Mouse (Mus musculus) left cerebral cortex, postnatal 4 days (tissue): Measurements from ENCODE around the gene Gm20388. TPM values are rescaled to one million over a fixed set of nuclear protein-coding genes. Genes with fewer than 3 reads are reported as not detected.
A peak's percentile ranks its signal among the peaks of the same experiment; 100 is the strongest.
"Not testable (repeated sequence)": the region's sequence is repeated elsewhere in the genome, so short reads cannot be mapped to it uniquely, and the experiment has no call there.

Experiments used
- DNase-seq: peaks from one replicate; pipeline ENCODE4 v3.0.0-alpha.2; 2022
- intact Hi-C: fragments of 180-260 bp; cut with DNase I; formaldehyde crosslinking; loops from one replicate; pipeline ENCODE4 v1.15.1; 2025
- total RNA-seq, 2 experiments: library from RNA; stranded (reverse); gene quantifications; 2 replicates each; pipeline ENCODE4 v1.2.3; 2021

Gm20388 gene
- total RNA-seq, 2 experiments from 2014 or later = 6.5 to 12.8 TPM

DNA sequence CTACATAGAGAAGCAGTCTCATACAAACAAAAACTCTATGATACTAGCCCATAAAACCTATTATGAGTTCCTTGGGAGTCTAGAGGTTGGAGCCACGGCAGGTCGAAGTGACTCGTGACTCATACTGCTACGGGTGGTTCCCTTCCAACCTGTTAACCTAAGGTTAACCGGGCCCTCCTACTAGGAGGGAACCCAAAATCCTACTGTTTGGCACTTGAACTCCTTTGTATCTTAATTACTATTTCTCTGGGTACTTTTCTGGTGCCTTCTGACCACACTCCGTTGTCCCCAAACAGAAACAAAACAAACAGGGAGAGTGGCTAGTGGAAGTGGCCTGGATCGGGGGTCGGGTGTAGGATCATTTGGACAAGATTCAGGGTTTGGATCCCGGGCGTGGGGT is 3301.2 kb downstream of the Gm20388 start:
- intact Hi-C loops = no loop called here

DNA sequence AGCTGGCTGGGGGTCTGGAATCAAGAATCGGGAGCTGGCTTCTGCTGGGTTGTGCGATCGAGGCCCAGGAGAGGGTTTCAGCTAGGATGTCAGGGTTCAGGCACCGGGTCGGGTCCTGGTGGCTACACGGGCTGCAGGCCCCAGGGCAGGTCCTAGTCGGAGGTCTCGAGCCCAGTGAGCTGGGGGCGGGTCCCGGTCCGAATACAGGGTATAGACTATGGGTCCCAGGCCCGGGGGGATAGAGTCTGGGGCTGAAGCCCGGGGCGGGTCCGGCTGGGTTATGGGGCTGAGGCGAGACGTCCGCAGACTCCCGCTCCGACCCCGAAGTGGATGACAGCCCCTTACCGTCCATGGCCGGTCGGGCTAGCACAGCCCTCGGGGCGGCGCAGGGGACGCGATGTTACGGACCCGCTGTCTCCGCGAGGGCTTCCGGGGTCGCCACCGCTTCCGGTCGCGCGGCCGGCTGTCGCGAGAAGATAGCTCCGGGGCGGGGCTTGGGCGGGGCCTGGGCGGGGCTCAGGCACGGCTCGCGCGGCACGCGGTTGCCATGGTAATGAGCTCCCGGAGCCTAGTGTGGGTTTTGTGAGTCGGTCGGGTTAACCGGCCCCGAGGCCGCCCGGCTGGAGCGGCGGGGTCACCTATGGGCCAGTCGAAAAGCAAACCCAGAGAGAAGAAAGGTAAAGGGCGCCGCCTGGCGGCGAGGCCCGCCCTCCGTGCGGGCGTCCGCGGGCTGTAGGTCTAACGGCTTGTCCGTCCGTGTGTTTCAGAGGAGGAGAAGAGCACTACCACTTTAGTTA is 3301.9 kb downstream of the Gm20388 start, which contains the start of the genes Chmp1a and Spata33:
Chmp1a (minus strand) TSS at position 443 of the 797 bp plus-strand sequence.
Spata33 (plus strand) TSS at position 512 of the 797 bp plus-strand sequence.
- peak; percentile 95 for DNase-seq
- intact Hi-C loops = no loop called here

More for the DNA sequence above, 3301.2 kb downstream of the Gm20388 start:
- DNase-seq = no peak

GRCm38 (mm10) chr8:123213118-123213772 is 3302.6 kb downstream of the Gm20388 start:
- DNase-seq = no peak
- intact Hi-C loops = no loop called here

- intact Hi-C loops = no loop called here
- no peak for DNase-seq
Measured at GRCm38 (mm10) chr8:123215430-123215829, 3304.8 kb downstream of the Gm20388 start.

DNA sequence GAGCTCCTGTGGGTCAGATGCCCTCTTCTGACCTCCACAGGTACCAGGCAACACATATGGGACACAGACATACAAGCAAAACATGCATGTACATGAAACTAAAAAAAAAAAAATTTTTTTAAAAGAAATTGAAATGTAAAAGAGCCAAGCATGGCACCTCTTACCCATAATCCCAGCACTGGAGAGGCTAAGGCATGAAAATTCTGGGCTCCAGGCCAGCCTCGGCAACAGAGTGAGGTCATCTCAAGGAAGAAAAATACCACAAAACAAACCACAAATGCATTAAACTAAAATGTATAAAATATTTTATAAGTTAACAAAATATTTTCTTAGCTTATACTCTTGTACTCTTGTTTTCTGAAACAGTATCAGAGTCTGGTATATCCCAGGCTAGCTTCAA is 3310.3 kb downstream of the Gm20388 start:
- intact Hi-C loops = no loop called here
- no peak for DNase-seq

GRCm38 (mm10) chr8:123224278-123225266 is 3313.9 kb downstream of the Gm20388 start, which contains the start of gene Cdk10:
Gene Cdk10 (plus strand): TSS chr8:123224842.
- intact Hi-C loops = no loop called here
- peak; percentile 92 for DNase-seq

GRCm38 (mm10) chr8:123228416-123228815 is 3317.8 kb downstream of the Gm20388 start:
- DNase-seq = no peak
- intact Hi-C loops = no loop called here

GRCm38 (mm10) chr8:123230326-123230725 is 3319.7 kb downstream of the Gm20388 start:
- DNase-seq, intact Hi-C loops: not testable (repeated sequence)

- no peak for DNase-seq
- intact Hi-C loops = no loop called here
Measured at GRCm38 (mm10) chr8:123231742-123232141, 3321.1 kb downstream of the Gm20388 start.

DNA sequence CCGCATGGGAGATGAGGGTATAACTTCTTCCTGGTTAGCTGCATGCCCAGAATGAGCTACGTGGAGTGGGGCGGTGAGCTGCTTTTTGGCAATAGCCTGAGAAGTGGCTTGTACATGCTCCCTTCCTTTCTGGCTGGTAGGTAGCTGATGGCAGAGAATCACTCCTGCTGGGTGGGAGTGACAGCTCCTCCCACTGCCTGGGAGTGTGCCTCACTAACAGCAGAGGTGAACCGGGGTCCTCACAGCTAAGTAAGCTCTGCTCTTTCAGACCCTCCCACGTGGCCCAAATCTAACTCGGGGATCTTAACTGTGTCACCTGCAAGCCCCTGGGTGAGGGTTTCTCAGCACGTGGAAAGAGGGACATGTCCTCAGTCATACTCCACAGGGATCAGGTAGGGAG is 3321.9 kb downstream of the Gm20388 start:
- no peak for DNase-seq
- intact Hi-C loops = no loop called here

GRCm38 (mm10) chr8:123233300-123233699 is 3322.7 kb downstream of the Gm20388 start:
- intact Hi-C loops = no loop called here
- DNase-seq = peak; percentile 54

- no peak for DNase-seq
Measured at GRCm38 (mm10) chr8:123233760-123234159, 3323.1 kb downstream of the Gm20388 start.

GRCm38 (mm10) chr8:123234918-123235519 is 3324.4 kb downstream of the Gm20388 start:
- intact Hi-C loops = no loop called here

More at GRCm38 (mm10) chr8:123233760-123234159, 3323.1 kb downstream of the Gm20388 start:
- intact Hi-C loops = no loop called here

DNA sequence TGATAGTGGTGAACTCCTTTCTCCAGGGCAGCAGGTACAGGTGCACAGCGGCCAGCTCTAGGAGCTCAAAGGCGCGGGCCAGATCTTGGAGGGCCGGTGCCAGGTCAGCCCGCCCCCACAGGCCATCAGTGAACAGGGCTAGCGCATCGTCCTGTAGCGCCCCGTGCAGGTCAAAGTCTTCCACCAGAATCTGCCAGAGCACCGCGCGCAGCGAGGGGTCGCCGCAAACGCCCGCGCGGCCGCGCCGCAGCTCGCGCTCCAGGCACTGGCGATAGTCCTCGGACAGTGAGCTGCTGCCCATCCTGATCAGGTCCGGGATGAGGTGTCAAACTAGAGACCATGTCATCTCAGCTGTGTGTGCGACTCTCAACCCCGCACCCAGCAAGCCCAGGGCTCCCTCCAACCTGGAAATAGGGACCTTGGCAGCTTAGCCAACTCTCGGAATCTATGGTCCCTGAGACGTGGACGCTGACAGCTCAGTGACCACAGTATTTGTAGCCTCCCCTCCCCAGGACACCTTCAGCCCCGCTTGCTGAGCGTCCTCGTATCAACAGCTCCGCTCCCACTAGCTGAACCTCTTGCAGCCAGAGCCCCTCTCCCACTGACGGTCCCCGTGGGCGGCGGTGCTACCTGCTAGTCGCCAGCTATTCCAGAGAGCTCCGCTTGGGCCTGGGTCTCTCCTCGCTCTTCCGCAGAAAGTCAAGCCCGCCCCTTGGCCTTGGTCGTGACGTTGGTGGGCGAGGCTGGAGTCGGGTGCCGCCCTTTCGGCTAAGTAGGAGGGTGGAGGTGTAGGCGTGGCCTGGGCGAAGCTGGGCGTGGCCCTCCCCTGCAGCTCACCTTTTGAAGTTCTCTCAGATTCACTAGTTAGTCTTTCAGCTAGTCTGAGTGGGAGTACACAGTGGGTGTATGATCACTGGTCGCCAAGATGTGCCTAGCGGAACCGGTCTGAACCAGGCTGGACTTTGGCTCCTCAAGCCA is 3325.2 kb downstream of the Gm20388 start, which contains the start of gene Spata2l:
Spata2l (minus strand) TSS at position 714 of the 978 bp plus-strand sequence.
- intact Hi-C loops = no loop called here
- peak; percentile 73 for DNase-seq

More at GRCm38 (mm10) chr8:123234918-123235519, 3324.4 kb downstream of the Gm20388 start:
- peak; percentile 32 for DNase-seq

- intact Hi-C loops = no loop called here
Measured at GRCm38 (mm10) chr8:123239398-123239797, 3328.8 kb downstream of the Gm20388 start.

GRCm38 (mm10) chr8:123242107-123242923 is 3331.7 kb downstream of the Gm20388 start:
- DNase-seq = no peak

More at GRCm38 (mm10) chr8:123239398-123239797, 3328.8 kb downstream of the Gm20388 start:
- DNase-seq = no peak

GRCm38 (mm10) chr8:123243053-123243452 is 3332.4 kb downstream of the Gm20388 start:
- DNase-seq = no peak
- intact Hi-C loops = no loop called here

More at GRCm38 (mm10) chr8:123242107-123242923, 3331.7 kb downstream of the Gm20388 start:
- intact Hi-C loops = no loop called here

- no peak for DNase-seq
- intact Hi-C loops = no loop called here
Measured at GRCm38 (mm10) chr8:123244382-123244781, 3333.7 kb downstream of the Gm20388 start.
